Mouse (Mus musculus): ENCODE results near the gene Ptpru. TPM values are rescaled to one million over a fixed set of nuclear protein-coding genes. Genes with fewer than 3 reads are reported as not detected.
A peak's percentile ranks its signal among the peaks of the same experiment; 100 is the strongest.

The Ptpru gene
- polyA plus RNA-seq, 1 experiment from 2014 or later: 11.4 TPM

- no peaks in the 10 kb centered on the region for H3K9me3 ChIP-seq (ENCODE audit: control insufficient read depth, low read length)
- H3K36me3 ChIP-seq (ENCODE audit: control insufficient read depth, insufficient read depth, low read length): no peaks in the 10 kb centered on the region
- under 1% methylated on average over 95 of the region's 116 CpGs for WGBS
- H3K4me1 ChIP-seq (ENCODE audit: control insufficient read depth, insufficient read depth, low read length): peaks cover 23% of the 10 kb centered on the region
- H3K4me2 ChIP-seq: peak within 1 kb of the TSS; percentile 76
- H3K27me3 ChIP-seq (ENCODE audit: control insufficient read depth, insufficient read depth, low read length): no peaks in the 10 kb centered on the region
- H3K4me3 ChIP-seq (ENCODE audit: low read depth, low read length): peak within 1 kb of the TSS; percentile 99
- H3K27ac ChIP-seq (ENCODE audit: low read depth, low read length): peak within 1 kb of the TSS; percentile 100
- ATAC-seq (ENCODE audit: low FRiP score): peak; percentile 96
- DNase-seq (ENCODE audit: low spot score, missing footprints): peak; percentile 99
- H3K9ac ChIP-seq (ENCODE audit: low read length): peak within 1 kb of the TSS; percentile 100
Measured at GRCm38 (mm10) chr4:131873293-131874168, 35.4 kb upstream of the Ptpru start, which contains the start of gene Srsf4. Gene Srsf4 (plus strand): TSS chr4:131873617.

- Histone ChIP-seq H3K4me2 (peak overlapping the region; percentile 50), H3K4me1 (ENCODE audit: control insufficient read depth, insufficient read depth, low read length) (peaks cover 20% of the 10 kb centered on the region), H3K27ac (ENCODE audit: low read depth, low read length) (peak overlapping the region; percentile 72), H3K9ac (ENCODE audit: low read length) (peak overlapping the region; percentile 86), H3K36me3 (ENCODE audit: control insufficient read depth, insufficient read depth, low read length) (no peaks in the 10 kb centered on the region), H3K27me3 (ENCODE audit: control insufficient read depth, insufficient read depth, low read length) (no peaks in the 10 kb centered on the region), H3K4me3 (ENCODE audit: low read depth, low read length) (peak overlapping the region; percentile 99), H3K9me3 (ENCODE audit: control insufficient read depth, low read length) (no peaks in the 10 kb centered on the region)
- peak; percentile 23 for ATAC-seq (ENCODE audit: low FRiP score)
- DNase-seq (ENCODE audit: low spot score, missing footprints): peak; percentile 86
- WGBS: 12% methylated on average over 11 of the region's 11 CpGs
Measured at GRCm38 (mm10) chr4:131872672-131873292, 34.7 kb upstream of the Ptpru start.

- 0 out of 2 replicates have a peak overlapping the region, but pooled peaks have one; percentile 17 for H3K9ac ChIP-seq (ENCODE audit: low read length)
- no peak for DNase-seq (ENCODE audit: low spot score, missing footprints)
- 90% methylated on average over 4 of the region's 4 CpGs for whole genome bisulfite sequencing
- no peaks in the 10 kb centered on the region for H3K36me3 ChIP-seq (ENCODE audit: control insufficient read depth, insufficient read depth, low read length)
- no peak overlapping the region for H3K27ac ChIP-seq (ENCODE audit: low read depth, low read length)
- no peaks in the 10 kb centered on the region for H3K4me1 ChIP-seq (ENCODE audit: control insufficient read depth, insufficient read depth, low read length)
- no peaks in the 10 kb centered on the region for H3K9me3 ChIP-seq (ENCODE audit: control insufficient read depth, low read length)
- ATAC-seq (ENCODE audit: low FRiP score): no peak
- no peak overlapping the region for H3K4me3 ChIP-seq (ENCODE audit: low read depth, low read length)
- no peaks in the 10 kb centered on the region for H3K27me3 ChIP-seq (ENCODE audit: control insufficient read depth, insufficient read depth, low read length)
- no peak overlapping the region for H3K4me2 ChIP-seq
Measured at GRCm38 (mm10) chr4:131861341-131861739, 23.3 kb upstream of the Ptpru start.

- Histone ChIP-seq H3K4me1 (ENCODE audit: control insufficient read depth, insufficient read depth, low read length) (no peaks in the 10 kb centered on the region), H3K27ac (ENCODE audit: low read depth, low read length) (no peak overlapping the region), H3K4me3 (ENCODE audit: low read depth, low read length) (no peak overlapping the region), H3K36me3 (ENCODE audit: control insufficient read depth, insufficient read depth, low read length) (no peaks in the 10 kb centered on the region), H3K4me2 (no peak overlapping the region), H3K9me3 (ENCODE audit: control insufficient read depth, low read length) (no peaks in the 10 kb centered on the region), H3K9ac (ENCODE audit: low read length) (0 out of 2 replicates have a peak overlapping the region, but pooled peaks have one; percentile 17), H3K27me3 (ENCODE audit: control insufficient read depth, insufficient read depth, low read length) (no peaks in the 10 kb centered on the region)
- peak; percentile 97 for DNase-seq (ENCODE audit: low spot score, missing footprints)
- 52% methylated on average over 15 of the region's 15 CpGs for WGBS
- ATAC-seq (ENCODE audit: low FRiP score): no peak
Measured at GRCm38 (mm10) chr4:131860492-131861340, 22.6 kb upstream of the Ptpru start.

- Histone ChIP-seq H3K4me3 (ENCODE audit: low read depth, low read length) (no peak overlapping the region), H3K4me2 (no peak overlapping the region), H3K4me1 (ENCODE audit: control insufficient read depth, insufficient read depth, low read length) (no peaks in the 10 kb centered on the region), H3K9ac (ENCODE audit: low read length) (no peak overlapping the region), H3K9me3 (ENCODE audit: control insufficient read depth, low read length) (no peaks in the 10 kb centered on the region), H3K27me3 (ENCODE audit: control insufficient read depth, insufficient read depth, low read length) (no peaks in the 10 kb centered on the region), H3K36me3 (ENCODE audit: control insufficient read depth, insufficient read depth, low read length) (no peaks in the 10 kb centered on the region), H3K27ac (ENCODE audit: low read depth, low read length) (no peak overlapping the region)
- no peak for ATAC-seq (ENCODE audit: low FRiP score)
- no peak for DNase-seq (ENCODE audit: low spot score, missing footprints)
- 86% methylated on average over 5 of the region's 5 CpGs for WGBS
Measured at GRCm38 (mm10) chr4:131854950-131855349, 16.9 kb upstream of the Ptpru start.

- no peak overlapping the region for H3K27ac ChIP-seq (ENCODE audit: low read depth, low read length)
- no peak overlapping the region for H3K4me3 ChIP-seq (ENCODE audit: low read depth, low read length)
- H3K36me3 ChIP-seq (ENCODE audit: control insufficient read depth, insufficient read depth, low read length): no peaks in the 10 kb centered on the region
- no peaks in the 10 kb centered on the region for H3K27me3 ChIP-seq (ENCODE audit: control insufficient read depth, insufficient read depth, low read length)
- no peak overlapping the region for H3K4me2 ChIP-seq
- ATAC-seq (ENCODE audit: low FRiP score) (no peak), DNase-seq (ENCODE audit: low spot score, missing footprints) (no peak)
- H3K9me3 ChIP-seq (ENCODE audit: control insufficient read depth, low read length): no peaks in the 10 kb centered on the region
- H3K4me1 ChIP-seq (ENCODE audit: control insufficient read depth, insufficient read depth, low read length): no peaks in the 10 kb centered on the region
- WGBS: 54% methylated on average over 5 of the region's 5 CpGs
- no peak overlapping the region for H3K9ac ChIP-seq (ENCODE audit: low read length)
Measured at GRCm38 (mm10) chr4:131849986-131850638, 12.0 kb upstream of the Ptpru start.

GRCm38 (mm10) chr4:131848082-131848481 is 10.0 kb upstream of the Ptpru start:
- H3K36me3 ChIP-seq (ENCODE audit: control insufficient read depth, insufficient read depth, low read length): no peaks in the 10 kb centered on the region
- H3K27ac ChIP-seq (ENCODE audit: low read depth, low read length): no peak overlapping the region
- peaks cover 6% of the 10 kb centered on the region for H3K4me1 ChIP-seq (ENCODE audit: control insufficient read depth, insufficient read depth, low read length)
- H3K9ac ChIP-seq (ENCODE audit: low read length): no peak overlapping the region
- DNase-seq (ENCODE audit: low spot score, missing footprints) (no peak), ATAC-seq (ENCODE audit: low FRiP score) (no peak)
- no peak overlapping the region for H3K4me3 ChIP-seq (ENCODE audit: low read depth, low read length)
- no peak overlapping the region for H3K4me2 ChIP-seq
- H3K9me3 ChIP-seq (ENCODE audit: control insufficient read depth, low read length): no peaks in the 10 kb centered on the region
- 79% methylated on average over 6 of the region's 6 CpGs for WGBS
- no peaks in the 10 kb centered on the region for H3K27me3 ChIP-seq (ENCODE audit: control insufficient read depth, insufficient read depth, low read length)

- Histone ChIP-seq H3K4me1 (ENCODE audit: control insufficient read depth, insufficient read depth, low read length) (peaks cover 9% of the 10 kb centered on the region), H3K9me3 (ENCODE audit: control insufficient read depth, low read length) (no peaks in the 10 kb centered on the region), H3K9ac (ENCODE audit: low read length) (no peak overlapping the region), H3K36me3 (ENCODE audit: control insufficient read depth, insufficient read depth, low read length) (no peaks in the 10 kb centered on the region), H3K27ac (ENCODE audit: low read depth, low read length) (no peak overlapping the region), H3K4me2 (no peak overlapping the region), H3K4me3 (ENCODE audit: low read depth, low read length) (no peak overlapping the region), H3K27me3 (ENCODE audit: control insufficient read depth, insufficient read depth, low read length) (no peaks in the 10 kb centered on the region)
- ATAC-seq (ENCODE audit: low FRiP score) (no peak), DNase-seq (ENCODE audit: low spot score, missing footprints) (no peak)
- WGBS: 87% methylated on average over 8 of the region's 8 CpGs
Measured at GRCm38 (mm10) chr4:131845991-131846778, 8.1 kb upstream of the Ptpru start.
